Mouse (Mus musculus): ENCODE measurements around the gene Gm17651.
A peak's percentile ranks its signal among the peaks of the same experiment; 100 is the strongest.

Gene Gm17651

GRCm38 (mm10) chr3:97674644-97675110 is at the start of gene Gm17651:
Gm17651 (minus strand) TSS chr3:97674694.
- DNase-seq (ENCODE audit: low read depth, low spot score), result no peak

DNA sequence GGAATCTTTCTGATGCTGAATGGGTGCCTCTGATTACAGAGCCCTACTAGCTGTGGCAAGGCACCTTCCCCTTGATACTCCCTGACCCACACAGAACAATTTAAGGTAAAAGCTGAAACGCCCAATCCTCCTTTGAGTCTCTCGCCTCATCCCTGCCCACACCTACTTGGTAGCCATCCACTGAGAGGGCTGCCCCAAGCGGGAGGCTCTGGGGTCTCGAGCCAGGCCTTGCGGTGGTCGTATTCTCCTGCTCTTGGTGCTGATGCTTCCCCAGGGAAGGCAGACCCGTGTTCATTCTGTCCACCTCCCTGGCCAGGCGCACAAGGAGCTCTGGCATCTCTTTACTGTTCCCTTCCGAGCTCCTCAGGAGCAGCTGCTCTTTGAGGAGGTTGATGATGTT is 44.6 kb upstream of the Gm17651 start:
- DNase-seq (ENCODE audit: low read depth, low spot score), result no peak

DNA sequence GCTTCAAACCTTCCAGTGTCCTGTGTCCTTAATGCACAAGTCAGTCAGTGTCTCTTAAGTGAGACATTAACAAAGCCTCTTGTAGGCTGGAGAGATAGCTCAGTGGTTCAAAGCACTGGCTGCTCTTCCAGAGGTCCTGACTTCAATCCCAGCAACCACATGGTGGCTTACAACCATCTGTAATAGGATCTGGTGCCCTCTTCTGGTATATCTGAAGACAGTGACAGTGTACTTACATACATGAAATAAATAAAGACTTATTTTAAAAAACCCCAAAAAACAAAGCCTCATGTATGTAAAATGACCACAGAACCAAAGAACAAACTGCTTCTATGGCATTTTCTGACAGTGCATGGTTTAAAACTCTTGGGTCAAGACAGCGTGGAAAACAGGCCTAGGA is 41.4 kb upstream of the Gm17651 start:
- DNase-seq (ENCODE audit: low read depth, low spot score), result no peak

DNA sequence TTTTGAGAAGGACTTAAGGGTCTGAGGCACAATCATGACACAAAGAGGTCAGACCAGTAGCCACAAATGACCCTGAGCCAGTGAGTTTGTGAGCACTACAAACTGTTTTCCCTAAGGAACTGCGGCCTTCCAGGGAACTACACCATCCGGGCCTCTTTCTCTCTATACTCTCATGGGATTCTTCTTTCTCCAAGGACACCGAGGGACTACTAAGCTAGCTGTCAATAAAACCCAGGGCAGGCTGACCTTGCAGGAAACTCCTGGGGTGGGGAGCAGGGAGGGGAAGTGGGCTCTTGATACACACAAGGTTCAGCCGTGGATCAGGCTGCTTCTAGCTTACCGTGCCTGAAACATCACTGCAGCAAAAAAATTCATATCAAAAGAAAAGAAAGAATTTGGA is 36.4 kb upstream of the Gm17651 start:
- no peak for DNase-seq (ENCODE audit: low read depth, low spot score)

- DNase-seq (ENCODE audit: low read depth, low spot score), result no peak
Measured at GRCm38 (mm10) chr3:97710134-97710533, 35.6 kb upstream of the Gm17651 start.

- no peak for DNase-seq (ENCODE audit: low read depth, low spot score)
Measured at GRCm38 (mm10) chr3:97706561-97706960, 32.1 kb upstream of the Gm17651 start.

- no peak for DNase-seq (ENCODE audit: low read depth, low spot score)
Measured at GRCm38 (mm10) chr3:97705508-97705907, 31.0 kb upstream of the Gm17651 start.

- no peak for DNase-seq (ENCODE audit: low read depth, low spot score)
Measured at GRCm38 (mm10) chr3:97702448-97703080, 28.1 kb upstream of the Gm17651 start.

- DNase-seq (ENCODE audit: low read depth, low spot score), result no peak
Measured at GRCm38 (mm10) chr3:97701198-97701597, 26.7 kb upstream of the Gm17651 start.

DNA sequence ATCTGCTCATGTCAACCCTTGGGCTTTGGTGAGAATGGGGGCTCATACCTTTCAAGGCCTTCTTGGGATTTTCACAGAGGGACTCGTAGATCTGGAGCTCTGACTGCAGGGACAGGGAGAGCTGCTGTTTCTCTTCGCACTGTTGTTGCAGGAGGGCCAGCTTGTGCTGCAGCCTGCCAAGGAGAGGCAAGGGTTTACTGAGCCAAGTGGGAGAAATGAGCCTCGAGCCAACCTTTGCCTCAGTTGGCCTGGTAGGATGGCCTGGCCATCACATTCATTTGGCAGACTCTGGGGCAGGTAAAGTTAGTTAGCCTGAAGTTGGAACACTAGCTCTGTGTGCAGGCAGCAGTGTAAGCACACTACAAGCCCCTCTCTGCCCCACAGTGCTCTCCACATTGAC is 24.6 kb upstream of the Gm17651 start:
- no peak for DNase-seq (ENCODE audit: low read depth, low spot score)

GRCm38 (mm10) chr3:97697291-97697690 is 22.8 kb upstream of the Gm17651 start:
- no peak for DNase-seq (ENCODE audit: low read depth, low spot score)

DNA sequence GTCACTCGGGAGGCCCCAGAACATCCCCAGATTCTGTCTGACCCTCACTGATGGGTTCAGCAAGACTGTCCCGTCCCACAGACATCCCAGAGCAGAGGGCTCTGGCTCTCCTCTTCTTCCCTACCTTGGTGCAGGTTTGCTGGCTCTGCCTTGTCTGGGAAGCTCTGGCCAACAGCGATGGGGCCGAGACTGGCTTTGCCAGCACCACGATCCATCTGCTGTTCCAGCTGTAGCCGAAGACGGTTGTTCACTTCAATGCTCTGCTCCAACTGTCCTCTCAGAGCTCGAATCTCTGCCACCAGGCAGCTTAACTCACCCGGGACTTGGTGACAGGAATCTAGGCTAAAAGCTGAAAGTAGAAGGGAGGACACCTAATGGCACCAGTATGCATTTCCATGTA is 22.4 kb upstream of the Gm17651 start:
- DNase-seq (ENCODE audit: low read depth, low spot score), result no peak

GRCm38 (mm10) chr3:97693806-97694205 is 19.3 kb upstream of the Gm17651 start:
- no peak for DNase-seq (ENCODE audit: low read depth, low spot score)

DNA sequence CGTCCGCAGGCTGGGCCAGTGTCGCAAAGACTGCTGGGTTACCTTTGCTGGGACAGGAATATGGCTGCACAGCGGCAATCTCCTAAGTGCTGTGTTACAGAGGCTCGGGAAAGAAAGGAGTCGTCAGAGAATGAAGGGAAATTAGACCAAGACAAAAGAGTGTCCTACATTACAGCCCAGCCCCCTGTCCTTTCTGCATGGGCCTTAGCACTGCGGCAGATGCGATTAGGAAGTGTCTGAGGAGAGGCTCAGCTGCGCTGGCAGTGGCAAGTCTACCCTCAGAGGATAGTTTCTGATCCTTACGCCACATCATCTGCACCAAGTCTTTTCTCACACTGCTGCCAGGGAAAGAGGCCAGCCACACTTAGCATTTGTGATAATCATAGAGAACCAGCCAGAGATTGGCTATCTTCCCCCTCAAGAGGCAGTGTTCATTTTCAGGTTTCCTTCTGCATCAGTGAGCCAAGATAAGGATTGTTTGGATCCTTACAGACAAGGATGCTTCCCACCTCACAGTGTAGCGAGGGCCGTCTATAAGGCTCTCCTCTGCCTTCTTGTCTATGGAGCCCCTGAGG is 17.0 kb upstream of the Gm17651 start:
- no peak for DNase-seq (ENCODE audit: low read depth, low spot score)

DNA sequence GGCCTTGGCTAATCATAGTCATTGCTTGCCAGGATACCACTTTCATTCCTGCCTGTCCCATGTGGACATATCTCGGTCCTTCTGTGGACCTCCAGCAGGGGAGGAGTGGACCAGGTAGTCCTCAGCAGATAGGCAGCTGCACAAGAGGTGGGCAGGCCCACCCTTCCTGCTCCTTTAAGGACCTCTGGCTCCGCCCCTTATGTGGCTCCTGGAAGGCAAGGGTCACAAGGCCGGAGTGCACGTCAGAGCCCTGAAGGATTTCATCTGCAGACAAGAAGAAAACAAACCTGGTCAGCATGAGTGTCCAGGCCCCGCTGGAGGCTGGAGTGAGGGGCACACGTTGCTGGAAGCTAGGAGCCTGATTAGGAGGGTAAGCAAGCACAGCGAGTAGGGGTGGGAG is 16.1 kb upstream of the Gm17651 start:
- no peak for DNase-seq (ENCODE audit: low read depth, low spot score)

GRCm38 (mm10) chr3:97689289-97689688 is 14.8 kb upstream of the Gm17651 start:
- DNase-seq (ENCODE audit: low read depth, low spot score), result no peak

DNA sequence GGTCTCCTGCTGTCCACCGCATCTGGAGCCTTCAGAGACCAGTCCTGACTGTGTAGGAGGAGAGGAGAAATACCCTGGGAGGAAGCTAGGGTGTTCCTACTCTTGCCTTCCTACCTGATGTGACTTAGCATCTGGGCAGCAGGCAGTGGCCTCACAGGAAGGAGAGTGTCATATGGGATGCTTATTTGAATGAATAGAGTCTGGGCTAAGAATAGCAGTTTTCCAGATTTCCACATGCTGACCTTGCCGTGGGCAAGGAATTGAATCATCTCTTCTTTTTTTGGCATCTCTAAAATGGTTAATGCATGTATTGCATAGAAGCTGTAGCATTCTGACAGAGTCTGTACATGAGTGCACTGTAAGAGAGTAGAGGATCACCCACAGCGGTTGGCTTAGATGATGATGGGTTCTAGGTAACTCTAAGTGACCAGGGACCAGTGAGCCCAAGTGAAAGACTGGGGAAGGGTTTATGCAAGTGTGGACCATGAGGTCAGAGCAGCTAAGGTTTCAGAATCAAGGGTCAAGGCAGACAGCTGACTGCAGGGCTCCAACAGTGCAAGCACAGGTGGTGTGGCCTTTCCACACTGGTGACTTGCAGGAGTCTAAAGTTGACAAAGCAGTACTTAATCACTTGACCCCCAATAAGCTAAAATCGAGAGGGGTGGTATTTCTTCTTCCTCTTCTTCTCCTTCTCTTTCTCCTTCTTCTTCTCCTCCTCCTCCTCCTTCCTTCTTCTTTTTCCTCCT is 12.1 kb upstream of the Gm17651 start:
- no peak for DNase-seq (ENCODE audit: low read depth, low spot score)

DNA sequence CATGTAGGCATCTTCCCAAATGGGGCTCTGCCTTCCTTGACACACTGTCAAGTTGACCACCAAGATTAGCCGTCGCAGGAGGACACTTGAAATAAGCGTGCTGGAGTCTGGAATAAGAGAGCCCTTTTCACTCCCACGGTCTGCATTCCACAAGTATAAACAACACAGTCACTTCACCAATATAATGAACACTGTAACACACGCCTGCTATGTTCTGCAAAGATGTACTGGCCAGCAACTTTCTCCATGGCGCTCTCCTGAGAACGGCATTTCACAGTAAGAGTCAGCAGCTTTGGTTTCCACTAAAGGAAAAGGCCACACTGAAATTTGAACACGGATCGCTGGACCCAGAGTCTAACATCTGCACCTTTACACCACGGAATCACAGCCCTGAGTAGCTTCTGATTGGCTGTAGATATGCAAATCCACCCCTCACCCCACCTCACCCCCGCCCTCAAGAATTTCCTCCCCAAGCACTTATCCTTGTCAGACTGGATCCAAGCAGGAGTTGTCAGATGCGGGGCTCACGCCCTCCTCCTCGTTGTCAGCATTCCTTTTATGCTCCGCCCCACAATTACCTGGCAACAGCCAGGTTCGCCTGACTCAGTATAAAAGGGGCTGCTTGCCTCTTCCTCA is 9.2 kb upstream of the Gm17651 start:
- DNase-seq (ENCODE audit: low read depth, low spot score), result no peak

- no peak for DNase-seq (ENCODE audit: low read depth, low spot score)
Measured at GRCm38 (mm10) chr3:97682576-97682975, 8.1 kb upstream of the Gm17651 start.

DNA sequence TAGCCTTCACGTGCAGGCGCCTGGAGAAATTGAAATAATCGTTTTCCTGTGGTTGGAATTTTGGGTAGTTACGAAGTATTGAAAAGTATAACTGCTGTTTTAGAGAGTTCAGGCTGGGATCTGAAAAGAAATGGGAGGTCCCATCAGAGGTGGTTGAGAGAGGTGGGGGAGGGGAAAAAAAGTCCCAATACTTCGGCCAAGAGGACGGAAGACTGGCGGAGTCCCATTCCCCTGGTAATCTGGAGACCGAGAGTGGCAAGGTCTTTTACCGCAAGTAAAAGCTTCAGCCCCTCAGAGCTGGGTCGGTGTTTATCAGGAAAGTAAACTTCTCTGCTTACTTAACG is 7.6 kb upstream of the Gm17651 start:
- DNase-seq (ENCODE audit: low read depth, low spot score), result peak; percentile 28

- DNase-seq (ENCODE audit: low read depth, low spot score), result peak; percentile 88
Measured at GRCm38 (mm10) chr3:97681321-97682158, 7.0 kb upstream of the Gm17651 start.

Measured in CD4-positive, CD25-positive, alpha-beta regulatory T cell, adult 2 months (primary cell).